ENCODE assay signal across 28 mouse cellular contexts in the genomic region with DNA sequence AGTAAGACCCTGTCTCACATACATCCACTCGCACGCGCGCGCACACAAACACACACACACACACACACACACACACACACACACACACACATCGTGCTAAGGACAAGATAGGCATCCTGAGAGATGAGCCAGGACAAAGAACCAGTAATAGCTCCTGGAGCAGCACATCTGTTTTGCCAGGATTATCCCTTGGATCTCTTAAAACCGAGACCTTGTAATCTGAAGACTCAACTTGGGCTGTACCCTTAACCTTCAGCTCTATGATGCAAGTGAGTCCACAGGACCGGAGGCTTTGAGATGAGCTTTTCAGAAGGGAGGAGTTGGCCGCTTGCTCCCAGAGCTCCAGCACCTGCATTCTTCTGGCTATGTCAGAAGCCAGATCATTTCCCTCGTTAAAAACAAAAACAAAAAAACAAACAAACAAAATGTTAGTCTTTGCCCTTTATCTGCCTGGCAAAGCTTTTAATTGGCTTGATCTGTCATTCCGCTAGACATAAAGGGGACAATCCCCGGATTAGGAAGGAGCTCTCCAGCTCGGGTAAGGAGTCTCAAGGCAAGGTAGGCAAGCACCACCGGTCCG. TPM values are rescaled to one million over a fixed set of nuclear protein-coding genes. Genes with fewer than 3 reads are reported as not detected.
A peak's percentile ranks its signal among the peaks of the same experiment; 100 is the strongest.
DNase-seq lines count a peak whose midpoint lies in the region; ATAC-seq lines count a peak whose summit lies in the region.
"Had no signal": no experiment of that assay in that cellular context is flagged by ENCODE, and none has a peak within 500 bp of the region (broad histone marks: within the 10 kb centered on the region; RNA-seq: fewer than 3 reads in every experiment).

A gene (plus strand): TSS at position 254 of the 580 bp plus-strand sequence.

- peak within 1 kb of the TSS; percentile 52; the same call in 1 of the 2 replicates for H3K27ac ChIP-seq in liver, embryonic 12.5 days
- peak within 1 kb of the TSS; percentile 24; the same call in 1 of the 2 replicates for H3K27ac ChIP-seq in liver, embryonic 15.5 days (replicated peaks)
- H3K27ac ChIP-seq in hindbrain, embryonic 13.5 days, result no peak within 1 kb of the TSS
- H3K27ac ChIP-seq: heart, embryonic 15.5 days; hindbrain, embryonic 14.5 days; kidney, postnatal 0 days; liver, embryonic 14.5 days; midbrain, embryonic 10.5 days; neural tube, embryonic 13.5 days had no signal

- H3K9me3 ChIP-seq in liver, embryonic 12.5 days (replicated peaks), result no peaks in the 10 kb centered on the region
- no peaks in the 10 kb centered on the region for H3K9me3 ChIP-seq in liver, embryonic 15.5 days (replicated peaks)
- H3K9me3 ChIP-seq in hindbrain, embryonic 13.5 days, result no peaks in the 10 kb centered on the region
- H3K9me3 ChIP-seq: heart, embryonic 15.5 days; midbrain, embryonic 10.5 days; neural tube, embryonic 13.5 days had no signal

- 0 out of 2 replicates have a peak within 1 kb of the TSS, but pooled peaks have one; percentile 18 for H3K9ac ChIP-seq in liver, embryonic 12.5 days
- H3K9ac ChIP-seq in liver, embryonic 15.5 days, result no peak within 1 kb of the TSS
- H3K9ac ChIP-seq in hindbrain, embryonic 13.5 days, result no peak within 1 kb of the TSS
- H3K9ac ChIP-seq: forebrain, postnatal 0 days; heart, embryonic 15.5 days; hindbrain, embryonic 14.5 days; liver, embryonic 14.5 days; neural tube, embryonic 13.5 days had no signal

- H3K4me3 ChIP-seq in liver, embryonic 12.5 days, result no peak within 1 kb of the TSS
- no peak within 1 kb of the TSS for H3K4me3 ChIP-seq in liver, embryonic 15.5 days (replicated peaks)
- H3K4me3 ChIP-seq in hindbrain, embryonic 13.5 days, result no peak within 1 kb of the TSS
- H3K4me3 ChIP-seq: heart, embryonic 15.5 days; midbrain, embryonic 10.5 days; myocyte; neural tube, embryonic 13.5 days had no signal

- H3K4me2 ChIP-seq in liver, embryonic 12.5 days, result no peak within 1 kb of the TSS
- H3K4me2 ChIP-seq in liver, embryonic 15.5 days, result no peak within 1 kb of the TSS
- no peak within 1 kb of the TSS for H3K4me2 ChIP-seq in hindbrain, embryonic 13.5 days
- H3K4me2 ChIP-seq: heart, embryonic 15.5 days; hindbrain, embryonic 14.5 days; neural tube, embryonic 13.5 days had no signal

- no peaks in the 10 kb centered on the region for H3K27me3 ChIP-seq in liver, embryonic 12.5 days (replicated peaks)
- no peaks in the 10 kb centered on the region for H3K27me3 ChIP-seq in liver, embryonic 15.5 days
- H3K27me3 ChIP-seq in hindbrain, embryonic 13.5 days, result no peaks in the 10 kb centered on the region
- H3K27me3 ChIP-seq: heart, embryonic 15.5 days; neural tube, embryonic 13.5 days had no signal

- ATAC-seq in liver, embryonic 12.5 days, result no peak
- no peak for ATAC-seq in liver, embryonic 15.5 days (ENCODE audit: insufficient read depth)
- no peak for ATAC-seq in hindbrain, embryonic 13.5 days (ENCODE audit: low FRiP score)
- ATAC-seq in erythroid progenitor cell, adult 5-6 weeks (replicated peaks; ENCODE audit: low FRiP score, poor library complexity, severe bottlenecking), result no peak
- ATAC-seq: activated CD4-positive, CD25-positive, alpha-beta regulatory T cell, adult 4 months; inflammation-experienced regulatory T-cells, adult 6 months; midbrain, embryonic 16.5 days had no signal

- no peak for DNase-seq in liver
- DNase-seq in adrenal gland, adult 8-10 months, result no peak
- no peak for DNase-seq in kidney, postnatal 14 days
- DNase-seq: B cell, adult 2 months; cerebellum, adult 9-10 months; forebrain, postnatal 0 days; gastrocnemius, postnatal 14 days; heart, adult 18-20 months; heart, postnatal 36 days; kidney, adult 18-20 months; lung, postnatal 10 days; thymus, adult 18-20 months had no signal

- 79% methylated on average over 15 of the region's 15 CpGs for whole genome bisulfite sequencing in liver, embryonic 12.5 days (ENCODE audit: insufficient replicate concordance)
- WGBS in liver, embryonic 15.5 days (ENCODE audit: insufficient replicate concordance), result 82% methylated on average over 15 of the region's 15 CpGs
- 88% methylated on average over 15 of the region's 15 CpGs for WGBS in hindbrain, embryonic 13.5 days

- H3K4me1 ChIP-seq in liver, embryonic 12.5 days, result peaks cover 73% of the 10 kb centered on the region
- H3K4me1 ChIP-seq in liver, embryonic 15.5 days (replicated peaks), result peaks cover 71% of the 10 kb centered on the region
- peaks cover 4% of the 10 kb centered on the region; the same call in 1 of the 2 replicates for H3K4me1 ChIP-seq in hindbrain, embryonic 13.5 days (replicated peaks)

- H3K36me3 ChIP-seq in liver, embryonic 12.5 days, result no peaks in the 10 kb centered on the region
- H3K36me3 ChIP-seq in liver, embryonic 15.5 days (replicated peaks), result no peaks in the 10 kb centered on the region
- no peaks in the 10 kb centered on the region for H3K36me3 ChIP-seq in hindbrain, embryonic 13.5 days
- H3K36me3 ChIP-seq: heart, embryonic 15.5 days; midbrain, embryonic 10.5 days; neural tube, embryonic 13.5 days had no signal

RNA-seq across cellular contexts. Expression of the gene that starts here (rescaled TPM):
- 2.7 and 3.3 TPM in 2 replicates for polyA plus RNA-seq in liver, embryonic 12.5 days (2016; fragmentation: Nextera tagmentation; extraction: Ambion mirVana)
- total RNA-seq in adrenal gland, adult 8-10 months (2022), result 10 to 100 TPM; 14.7 to 22.5 (median 17.6) TPM
- 2.7 and 3.8 TPM in 2 replicates for polyA plus RNA-seq in liver, embryonic 15.5 days (2015; fragmentation: Nextera tagmentation; extraction: Ambion mirVana)
- 0.10 and 0.43 TPM in 2 replicates for polyA plus RNA-seq in hindbrain, embryonic 13.5 days (2015; fragmentation: Nextera tagmentation; extraction: Ambion mirVana)
- not detected in 2 replicates for total RNA-seq in erythroid progenitor cell, adult 5-6 weeks (2015; ENCODE audit: low replicate concordance)
- total RNA-seq in erythroid progenitor cell, adult 5-6 weeks (2017; ENCODE audit: low replicate concordance), result not detected in 2 replicates
- total RNA-seq: heart, postnatal 36 days; layer of hippocampus, adult 18-20 months; layer of hippocampus, postnatal 14 days had no signal
- polyA plus RNA-seq: activated CD4-positive, CD25-positive, alpha-beta regulatory T cell, adult 4 months; inflammation-experienced regulatory T-cells, adult 6 months had no signal

Comparison
In these comparisons a context has a peak if more than half of its experiments do, and no peak if none do; other contexts are left out.
1. RNA of the gene that starts here (total RNA-seq): 14.7 to 22.5 TPM in adrenal gland, adult 8-10 months; not detected in erythroid progenitor cell, adult 5-6 weeks; every median in the first group is over 10 times any median in the second.